Mouse (Mus musculus) spleen, adult 2 months (tissue): ENCODE data around the gene 2510009E07Rik.

Experiments
- CTCF ChIP-seq: fragments of 200-500 bp; IDR thresholded peaks from 2 replicates; pipeline ENCODE4 v1.5.1; 2011; ENCODE audit warnings: mild to moderate bottlenecking, inconsistent platforms; ENCODE audit not compliant: insufficient read depth, insufficient read length, insufficient replicate concordance; ENCODE audit errors: extremely low read depth
- POLR2A ChIP-seq: fragments of 200-500 bp; IDR thresholded peaks from 2 replicates; pipeline ENCODE4 v1.6.1; 2011; ENCODE audit warnings: low read depth, low read length, inconsistent platforms

DNA sequence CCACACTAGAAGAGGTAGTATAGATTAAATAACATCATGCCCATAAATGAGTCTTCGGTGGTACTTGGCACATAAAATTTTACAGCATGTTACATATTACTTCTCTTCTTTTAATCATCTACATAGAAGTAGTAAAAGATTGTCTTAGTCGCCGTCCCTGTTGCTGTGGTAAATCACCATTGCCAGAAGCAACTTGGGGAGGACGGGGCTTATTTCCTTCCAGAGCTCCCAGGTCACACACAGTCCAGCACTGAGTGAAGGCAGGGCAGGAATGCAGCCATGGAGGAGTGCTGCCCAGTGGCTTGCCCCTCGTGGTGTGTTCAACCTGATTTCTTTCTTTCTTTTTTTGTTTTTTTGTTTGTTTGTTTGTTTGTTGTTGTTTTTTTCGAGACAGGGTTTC lies 90.1 kb downstream of the 2510009E07Rik start:
- TF ChIP-seq CTCF (no peak), POLR2A (no peak)
